Mouse (Mus musculus) testis, adult 2 months (tissue): ENCODE results near the gene Echdc3.

Experiments used
- CTCF ChIP-seq: fragments of 200-500 bp; IDR thresholded peaks from 2 replicates; pipeline ENCODE4 v1.5.1; 2012; ENCODE audit warnings: low read depth, mild to moderate bottlenecking, inconsistent platforms, low read length, moderate library complexity; ENCODE audit not compliant: control insufficient read depth, insufficient read depth, insufficient replicate concordance
- POLR2A ChIP-seq: fragments of 200-500 bp; IDR thresholded peaks from 2 replicates; pipeline ENCODE4 v1.6.1; 2012; ENCODE audit warnings: low read depth, mild to moderate bottlenecking, inconsistent platforms, low read length, moderate library complexity; ENCODE audit not compliant: control insufficient read depth

DNA sequence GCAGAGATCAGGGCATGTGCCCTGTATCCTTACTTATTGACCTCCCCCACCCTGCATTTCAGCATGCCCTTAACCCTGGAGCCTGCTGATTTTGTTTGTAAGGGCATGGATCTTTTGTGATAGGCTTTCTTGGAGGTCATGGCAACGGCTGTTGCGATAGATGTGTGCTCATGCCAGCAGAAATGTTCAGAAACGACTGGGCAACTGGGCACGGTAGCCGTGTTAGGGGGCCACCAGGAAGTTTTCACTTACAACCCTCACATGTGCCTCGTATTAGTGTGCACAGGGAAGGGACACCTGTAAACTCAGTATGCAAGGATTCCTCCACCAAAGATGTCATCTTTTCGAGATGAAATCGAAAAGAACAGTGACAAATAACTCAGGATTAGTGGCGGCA is 508 bp downstream of the Echdc3 start:
- no peak for TF ChIP-seq CTCF
- no peak for TF ChIP-seq POLR2A
